Comparison of ENCODE assay signal across 21 mouse cellular contexts in the genomic region with DNA sequence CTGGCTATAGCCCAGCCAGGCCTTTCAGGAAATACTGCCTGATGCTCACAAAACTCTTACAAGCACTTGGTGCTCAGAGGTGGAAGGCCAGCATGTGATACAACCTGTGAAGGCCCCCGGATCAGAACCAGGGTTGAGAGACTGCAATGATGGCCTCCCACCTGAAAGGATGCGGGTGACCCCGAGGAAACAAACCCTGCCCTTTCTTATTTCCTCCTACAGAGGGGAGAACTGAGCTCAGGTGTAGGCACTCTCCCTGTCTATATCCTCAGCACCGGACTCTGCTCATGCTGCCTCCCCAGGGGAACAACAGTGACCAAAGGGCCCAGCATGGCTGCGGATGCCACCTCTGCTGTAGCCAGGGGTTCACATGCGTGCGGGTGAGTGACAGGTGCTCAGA.
DNase-seq lines count a peak whose midpoint lies in the region; ATAC-seq lines count a peak whose summit lies in the region.
"Had no signal": no experiment of that assay in that cellular context is flagged by ENCODE, and none has a peak within 500 bp of the region (broad histone marks: within the 10 kb centered on the region; RNA-seq: fewer than 3 reads in every experiment).

No protein-coding gene starts in this region.

- peaks cover 55% of the 10 kb centered on the region for H3K27me3 ChIP-seq in hindbrain, embryonic 10.5 days (ENCODE audit: insufficient read depth, poor library complexity, severe bottlenecking)
- no peaks in the 10 kb centered on the region; the same call in 1 of the 2 replicates for H3K27me3 ChIP-seq in hindbrain, embryonic 11.5 days (ENCODE audit: control insufficient read depth, insufficient read depth, low read length)
- no peaks in the 10 kb centered on the region for H3K27me3 ChIP-seq in hindbrain, embryonic 14.5 days (ENCODE audit: control insufficient read depth, insufficient read depth, low read length)
- H3K27me3 ChIP-seq in midbrain, embryonic 11.5 days (ENCODE audit: control insufficient read depth, insufficient read depth, low read length) = peaks cover 35% of the 10 kb centered on the region
- no peaks in the 10 kb centered on the region for H3K27me3 ChIP-seq in neural tube, embryonic 15.5 days (replicated peaks)

- no peak overlapping the region for H3K9ac ChIP-seq in hindbrain, embryonic 11.5 days (ENCODE audit: low read depth, low read length)
- no peak overlapping the region for H3K9ac ChIP-seq in hindbrain, embryonic 14.5 days
- no peak overlapping the region for H3K9ac ChIP-seq in midbrain, embryonic 11.5 days (ENCODE audit: low read length)
- no peak overlapping the region; the same call in 1 of the 2 replicates for H3K9ac ChIP-seq in neural tube, embryonic 15.5 days (replicated peaks)
- H3K9ac ChIP-seq: liver, postnatal 0 days had no signal

- no peak for ATAC-seq in hindbrain, embryonic 11.5 days (ENCODE audit: low FRiP score)
- ATAC-seq in hindbrain, embryonic 14.5 days (ENCODE audit: low FRiP score) = no peak
- ATAC-seq in midbrain, embryonic 11.5 days (ENCODE audit: low FRiP score) = no peak
- no peak for ATAC-seq in neural tube, embryonic 15.5 days (ENCODE audit: low FRiP score)
- ATAC-seq: inflammation-experienced regulatory T-cells, adult 6 months; liver, postnatal 0 days; lung, postnatal 0 days; Patski had no signal

- peaks cover 63% of the 10 kb centered on the region for H3K4me1 ChIP-seq in hindbrain, embryonic 10.5 days (replicated peaks)
- peaks cover 9% of the 10 kb centered on the region for H3K4me1 ChIP-seq in hindbrain, embryonic 11.5 days (replicated peaks; ENCODE audit: control insufficient read depth, insufficient read depth, low read length)
- H3K4me1 ChIP-seq in hindbrain, embryonic 14.5 days (replicated peaks; ENCODE audit: control insufficient read depth, insufficient read depth, low read length) = peaks cover 55% of the 10 kb centered on the region
- peaks cover 18% of the 10 kb centered on the region for H3K4me1 ChIP-seq in midbrain, embryonic 11.5 days (ENCODE audit: control insufficient read depth, insufficient read depth, low read length)
- peaks cover 59% of the 10 kb centered on the region for H3K4me1 ChIP-seq in neural tube, embryonic 15.5 days

- intact Hi-C loops in left cerebral cortex, postnatal 4 days (cut with DNase I) = no loop called here

- H3K4me2 ChIP-seq in hindbrain, embryonic 11.5 days (replicated peaks; ENCODE audit: low read depth, low read length) = no peak overlapping the region
- no peak overlapping the region for H3K4me2 ChIP-seq in hindbrain, embryonic 14.5 days (replicated peaks)
- H3K4me2 ChIP-seq in midbrain, embryonic 11.5 days = no peak overlapping the region
- no peak overlapping the region for H3K4me2 ChIP-seq in neural tube, embryonic 15.5 days
- H3K4me2 ChIP-seq: liver, embryonic 11.5 days had no signal

- H3K4me3 ChIP-seq in hindbrain, embryonic 10.5 days = no peak overlapping the region
- no peak overlapping the region for H3K4me3 ChIP-seq in hindbrain, embryonic 11.5 days (ENCODE audit: low read depth, low read length)
- no peak overlapping the region for H3K4me3 ChIP-seq in hindbrain, embryonic 14.5 days (replicated peaks; ENCODE audit: low read length)
- no peak overlapping the region for H3K4me3 ChIP-seq in midbrain, embryonic 11.5 days (ENCODE audit: low read depth, low read length)
- H3K4me3 ChIP-seq in neural tube, embryonic 15.5 days (replicated peaks) = no peak overlapping the region
- H3K4me3 ChIP-seq: gastrocnemius, adult 2 months had no signal

- no peaks in the 10 kb centered on the region for H3K36me3 ChIP-seq in hindbrain, embryonic 10.5 days
- no peaks in the 10 kb centered on the region for H3K36me3 ChIP-seq in hindbrain, embryonic 11.5 days (ENCODE audit: control insufficient read depth, insufficient read depth, low read length)
- H3K36me3 ChIP-seq in hindbrain, embryonic 14.5 days (replicated peaks; ENCODE audit: control insufficient read depth, insufficient read depth) = no peaks in the 10 kb centered on the region
- no peaks in the 10 kb centered on the region for H3K36me3 ChIP-seq in midbrain, embryonic 11.5 days (ENCODE audit: control insufficient read depth, insufficient read depth, low read length)
- H3K36me3 ChIP-seq in neural tube, embryonic 15.5 days = no peaks in the 10 kb centered on the region

- 88% methylated on average over 7 of the region's 7 CpGs for WGBS in hindbrain, embryonic 10.5 days
- WGBS in hindbrain, embryonic 11.5 days = 86% methylated on average over 7 of the region's 7 CpGs
- WGBS in hindbrain, embryonic 14.5 days = 87% methylated on average over 7 of the region's 7 CpGs
- WGBS in midbrain, embryonic 11.5 days = 86% methylated on average over 7 of the region's 7 CpGs
- WGBS in neural tube, embryonic 15.5 days = 82% methylated on average over 7 of the region's 7 CpGs

- no peak for DNase-seq in hindbrain, embryonic 10.5 days (ENCODE audit: low spot score)
- no peak for DNase-seq in hindbrain, embryonic 11.5 days (ENCODE audit: low spot score)
- DNase-seq in hindbrain, embryonic 14.5 days (ENCODE audit: low spot score) = no peak
- peak; percentile 75 for DNase-seq in midbrain, embryonic 11.5 days (ENCODE audit: low spot score, missing footprints)
- no peak for DNase-seq in thymus, postnatal 0 days (ENCODE audit: low spot score)
- DNase-seq in left cerebral cortex, postnatal 4 days = no peak
- DNase-seq: adrenal gland, postnatal 36 days; cerebellum, postnatal 10 days; gastrocnemius, adult 2 months; kidney, adult 2 months; liver, postnatal 0 days; retina, postnatal 1 day; right cerebral cortex, postnatal 25 days; spleen, adult 18-20 months; thymus, postnatal 14 days had no signal

- H3K27ac ChIP-seq in hindbrain, embryonic 10.5 days = peak overlapping the region; percentile 26
- H3K27ac ChIP-seq in hindbrain, embryonic 11.5 days (ENCODE audit: low read depth, low read length) = no peak overlapping the region
- peak overlapping the region; percentile 76 for H3K27ac ChIP-seq in hindbrain, embryonic 14.5 days
- no peak overlapping the region for H3K27ac ChIP-seq in midbrain, embryonic 11.5 days (ENCODE audit: low read depth, low read length)
- peak overlapping the region; percentile 64 for H3K27ac ChIP-seq in neural tube, embryonic 15.5 days (replicated peaks)
- H3K27ac ChIP-seq: gastrocnemius, adult 2 months; kidney, postnatal 0 days had no signal

- H3K9me3 ChIP-seq in hindbrain, embryonic 10.5 days = no peaks in the 10 kb centered on the region
- H3K9me3 ChIP-seq in hindbrain, embryonic 11.5 days (ENCODE audit: control insufficient read depth, low read length) = no peaks in the 10 kb centered on the region
- H3K9me3 ChIP-seq in hindbrain, embryonic 14.5 days (ENCODE audit: control insufficient read depth, low read length) = no peaks in the 10 kb centered on the region
- no peaks in the 10 kb centered on the region for H3K9me3 ChIP-seq in midbrain, embryonic 11.5 days (ENCODE audit: control insufficient read depth, low read length)
- H3K9me3 ChIP-seq in neural tube, embryonic 15.5 days (replicated peaks) = no peaks in the 10 kb centered on the region

Comparison
In these comparisons a context has a peak if more than half of its experiments do, and no peak if none do; other contexts are left out.
1. H3K27ac ChIP-seq: peak in hindbrain, embryonic 10.5 days (single experiment), hindbrain, embryonic 14.5 days (single experiment) and neural tube, embryonic 15.5 days (single experiment); none in hindbrain, embryonic 11.5 days (single experiment) and midbrain, embryonic 11.5 days (single experiment).